Mouse (Mus musculus) ES-E14 (cell line): ENCODE measurements at regions not wholly inside any gene's neighbourhood (a gene's known extent, or its start where the extent isn't known, plus 50 kb on each side); places are given as distances from the start of the nearest gene placed in this dataset.

ENCODE experiments used
- CHD2 ChIP-seq: IDR thresholded peaks from 2 replicates; pipeline ENCODE4 v1.6.1; 2014; ENCODE audit warnings: mild to moderate bottlenecking, low read depth, low read length, inconsistent platforms
- HCFC1 ChIP-seq: IDR thresholded peaks from 2 replicates; pipeline ENCODE4 v1.6.1; 2012; ENCODE audit warnings: low read length, inconsistent platforms, borderline replicate concordance; ENCODE audit not compliant: insufficient read depth
- ZC3H11A ChIP-seq: IDR thresholded peaks from 2 replicates; pipeline ENCODE4 v1.6.1; 2012; ENCODE audit warnings: low read depth, mild to moderate bottlenecking, inconsistent platforms, low read length, borderline replicate concordance

- TF ChIP-seq CHD2 (no peak), ZC3H11A (no peak), HCFC1 (no peak)
Observed at GRCm38 (mm10) chr4:152729421-152729820, 251.8 kb upstream of the Kcnab2 start.
